Mouse (Mus musculus): ENCODE measurements around the gene Snapc3. TPM values are rescaled to one million over a fixed set of nuclear protein-coding genes. Genes with fewer than 3 reads are reported as not detected.
A peak's percentile ranks its signal among the peaks of the same experiment; 100 is the strongest.

The Snapc3 gene
- 0.38 and 0.55 TPM in 2 replicates for polyA plus RNA-seq (2012)

- Histone ChIP-seq H3K4me3 (replicated peaks) (peak within 1 kb of the TSS; percentile 100), H3K9me3 (ENCODE audit: control insufficient read depth, low read length) (no peaks in the 10 kb centered on the region), H3K36me3 (ENCODE audit: control insufficient read depth) (peaks cover 2% of the 10 kb centered on the region), H3K27me3 (ENCODE audit: control insufficient read depth) (no peaks in the 10 kb centered on the region), H3K4me1 (ENCODE audit: control insufficient read depth) (peaks cover 23% of the 10 kb centered on the region)
- TF ChIP-seq GATA1 (IDR thresholded peaks at IDR 0.05; ENCODE audit: low read length) = no peak
- no peak for TF ChIP-seq TAL1 (IDR thresholded peaks at IDR 0.05; ENCODE audit: low read length)
These were observed at the start of gene Snapc3 for GRCm38 (mm10) chr4:83417160-83417819. Gene Snapc3 (plus strand): TSS chr4:83417724.

GRCm38 (mm10) chr4:83373381-83373780 lies 44.1 kb upstream of the Snapc3 start:
- no peak overlapping the region for H3K4me3 ChIP-seq (replicated peaks)
- H3K9me3 ChIP-seq (ENCODE audit: control insufficient read depth, low read length) = no peaks in the 10 kb centered on the region
- no peaks in the 10 kb centered on the region for H3K27me3 ChIP-seq (ENCODE audit: control insufficient read depth)
- no peak for TF ChIP-seq GATA1 (IDR thresholded peaks at IDR 0.05; ENCODE audit: low read length)
- TF ChIP-seq TAL1 (IDR thresholded peaks at IDR 0.05; ENCODE audit: low read length) = no peak
- H3K4me1 ChIP-seq (ENCODE audit: control insufficient read depth) = no peaks in the 10 kb centered on the region
- H3K36me3 ChIP-seq (ENCODE audit: control insufficient read depth) = no peaks in the 10 kb centered on the region

- no peak for TF ChIP-seq GATA1 (IDR thresholded peaks at IDR 0.05; ENCODE audit: low read length)
- no peak for TF ChIP-seq TAL1 (IDR thresholded peaks at IDR 0.05; ENCODE audit: low read length)
- Histone ChIP-seq H3K4me1 (ENCODE audit: control insufficient read depth) (no peaks in the 10 kb centered on the region), H3K4me3 (replicated peaks) (no peak overlapping the region), H3K36me3 (ENCODE audit: control insufficient read depth) (no peaks in the 10 kb centered on the region), H3K9me3 (ENCODE audit: control insufficient read depth, low read length) (no peaks in the 10 kb centered on the region), H3K27me3 (ENCODE audit: control insufficient read depth) (no peaks in the 10 kb centered on the region)
These were observed 41.9 kb upstream of the Snapc3 start for GRCm38 (mm10) chr4:83375650-83376049.

GRCm38 (mm10) chr4:83376461-83377015 lies 41.0 kb upstream of the Snapc3 start:
- Histone ChIP-seq H3K36me3 (ENCODE audit: control insufficient read depth) (no peaks in the 10 kb centered on the region), H3K4me3 (replicated peaks) (no peak overlapping the region), H3K4me1 (ENCODE audit: control insufficient read depth) (no peaks in the 10 kb centered on the region), H3K27me3 (ENCODE audit: control insufficient read depth) (no peaks in the 10 kb centered on the region), H3K9me3 (ENCODE audit: control insufficient read depth, low read length) (no peaks in the 10 kb centered on the region)
- TF ChIP-seq TAL1 (IDR thresholded peaks at IDR 0.05; ENCODE audit: low read length) = no peak
- no peak for TF ChIP-seq GATA1 (IDR thresholded peaks at IDR 0.05; ENCODE audit: low read length)

GRCm38 (mm10) chr4:83379036-83379435 lies 38.5 kb upstream of the Snapc3 start:
- H3K36me3 ChIP-seq (ENCODE audit: control insufficient read depth) = no peaks in the 10 kb centered on the region
- H3K9me3 ChIP-seq (ENCODE audit: control insufficient read depth, low read length) = no peaks in the 10 kb centered on the region
- no peak overlapping the region for H3K4me3 ChIP-seq (replicated peaks)
- TF ChIP-seq GATA1 (IDR thresholded peaks at IDR 0.05; ENCODE audit: low read length) (no peak), TAL1 (IDR thresholded peaks at IDR 0.05; ENCODE audit: low read length) (no peak)
- no peaks in the 10 kb centered on the region for H3K27me3 ChIP-seq (ENCODE audit: control insufficient read depth)
- H3K4me1 ChIP-seq (ENCODE audit: control insufficient read depth) = no peaks in the 10 kb centered on the region

- Histone ChIP-seq H3K9me3 (ENCODE audit: control insufficient read depth, low read length) (no peaks in the 10 kb centered on the region), H3K36me3 (ENCODE audit: control insufficient read depth) (no peaks in the 10 kb centered on the region), H3K4me3 (replicated peaks) (no peak overlapping the region), H3K27me3 (ENCODE audit: control insufficient read depth) (no peaks in the 10 kb centered on the region), H3K4me1 (ENCODE audit: control insufficient read depth) (no peaks in the 10 kb centered on the region)
- TF ChIP-seq GATA1 (IDR thresholded peaks at IDR 0.05; ENCODE audit: low read length) (no peak), TAL1 (IDR thresholded peaks at IDR 0.05; ENCODE audit: low read length) (no peak)
These were observed 37.8 kb upstream of the Snapc3 start for GRCm38 (mm10) chr4:83379746-83380145.

- Histone ChIP-seq H3K4me3 (replicated peaks) (no peak overlapping the region), H3K27me3 (ENCODE audit: control insufficient read depth) (no peaks in the 10 kb centered on the region), H3K4me1 (ENCODE audit: control insufficient read depth) (no peaks in the 10 kb centered on the region), H3K9me3 (ENCODE audit: control insufficient read depth, low read length) (no peaks in the 10 kb centered on the region), H3K36me3 (ENCODE audit: control insufficient read depth) (no peaks in the 10 kb centered on the region)
- TF ChIP-seq TAL1 (IDR thresholded peaks at IDR 0.05; ENCODE audit: low read length) (no peak), GATA1 (IDR thresholded peaks at IDR 0.05; ENCODE audit: low read length) (no peak)
These were observed 37.3 kb upstream of the Snapc3 start for GRCm38 (mm10) chr4:83380266-83380665.

- Histone ChIP-seq H3K9me3 (ENCODE audit: control insufficient read depth, low read length) (no peaks in the 10 kb centered on the region), H3K4me1 (ENCODE audit: control insufficient read depth) (no peaks in the 10 kb centered on the region), H3K36me3 (ENCODE audit: control insufficient read depth) (no peaks in the 10 kb centered on the region), H3K27me3 (ENCODE audit: control insufficient read depth) (no peaks in the 10 kb centered on the region), H3K4me3 (replicated peaks) (no peak overlapping the region)
- TF ChIP-seq TAL1 (IDR thresholded peaks at IDR 0.05; ENCODE audit: low read length) (no peak), GATA1 (IDR thresholded peaks at IDR 0.05; ENCODE audit: low read length) (no peak)
These were observed 33.5 kb upstream of the Snapc3 start for GRCm38 (mm10) chr4:83383899-83384490.

- H3K27me3 ChIP-seq (ENCODE audit: control insufficient read depth) = no peaks in the 10 kb centered on the region
- no peak for TF ChIP-seq TAL1 (IDR thresholded peaks at IDR 0.05; ENCODE audit: low read length)
- no peak for TF ChIP-seq GATA1 (IDR thresholded peaks at IDR 0.05; ENCODE audit: low read length)
- H3K36me3 ChIP-seq (ENCODE audit: control insufficient read depth) = no peaks in the 10 kb centered on the region
- H3K4me1 ChIP-seq (ENCODE audit: control insufficient read depth) = no peaks in the 10 kb centered on the region
- no peak overlapping the region for H3K4me3 ChIP-seq (replicated peaks)
- no peaks in the 10 kb centered on the region for H3K9me3 ChIP-seq (ENCODE audit: control insufficient read depth, low read length)
These were observed 32.4 kb upstream of the Snapc3 start for GRCm38 (mm10) chr4:83385091-83385490.

Data from erythroblast, embryonic 14.5 days (primary cell).